Mouse (Mus musculus): ENCODE measurements around the gene Timm9. TPM values are rescaled to one million over a fixed set of nuclear protein-coding genes. Genes with fewer than 3 reads are reported as not detected.
"Not testable (repeated sequence)": the region's sequence is repeated elsewhere in the genome, so short reads cannot be mapped to it uniquely, and the experiment has no call there.

The Timm9 gene
- polyA plus RNA-seq, 1 experiment, result 8.4 TPM

DNA sequence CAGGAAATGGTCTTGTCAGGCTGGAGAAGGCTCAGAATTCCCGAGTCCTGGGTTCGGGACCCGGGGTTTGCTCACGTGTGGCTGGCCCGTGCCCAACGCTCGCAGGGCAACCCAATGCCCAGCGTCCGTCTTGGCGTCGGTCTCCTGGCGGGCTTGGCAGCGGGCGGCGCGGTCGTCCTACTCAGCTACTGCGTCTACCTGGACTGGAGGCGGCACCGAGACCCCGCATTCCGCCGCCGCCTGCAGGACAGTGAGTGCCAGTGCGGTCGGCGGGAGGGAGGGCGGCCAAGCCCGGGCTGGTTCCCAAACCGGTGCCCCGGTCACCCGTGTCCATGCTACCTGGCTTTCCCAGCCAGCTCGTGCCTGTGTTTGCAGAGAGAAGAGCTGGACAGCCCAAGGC lies 25.2 kb downstream of the Timm9 start, which contains the start of gene Tomm20l:
Gene Tomm20l, plus strand, starts transcription at position 98 of the 400 bp plus-strand sequence.
- no peak for TF ChIP-seq POLR2A (IDR thresholded peaks at IDR 0.05; ENCODE audit: low read depth, low read length)
- no peak for TF ChIP-seq CTCF (IDR thresholded peaks at IDR 0.05; ENCODE audit: extremely low read depth, insufficient read depth, insufficient read length, insufficient replicate concordance)
- DNase-seq (ENCODE audit: low read depth in 1 of 2, low spot score in 2 of 2), result no peak
- WGBS, result 39% methylated on average over 33 of the region's 33 CpGs

GRCm38 (mm10) chr12:71107216-71107771 lies 29.2 kb downstream of the Timm9 start:
- TF ChIP-seq CTCF (IDR thresholded peaks at IDR 0.05; ENCODE audit: extremely low read depth, insufficient read depth, insufficient read length, insufficient replicate concordance) (no peak), POLR2A (IDR thresholded peaks at IDR 0.05; ENCODE audit: low read depth, low read length) (no peak)
- Histone ChIP-seq H3K4me3 (ENCODE audit: extremely low read depth, insufficient read depth, insufficient read length) (no peak overlapping the region), H3K36me3 (ENCODE audit: control insufficient read depth, insufficient read depth, low read length) (no peaks in the 10 kb centered on the region), H3K4me1 (ENCODE audit: control insufficient read depth, insufficient read depth, insufficient read length) (0 out of 2 replicates have a peak, but pooled peaks cover 4% of the 10 kb centered on the region), H3K27me3 (ENCODE audit: control insufficient read depth, insufficient read depth, low read length) (no peaks in the 10 kb centered on the region), H3K27ac (ENCODE audit: insufficient read depth, low read length) (no peak overlapping the region)
- 86% methylated on average over 6 of the region's 6 CpGs for WGBS
- DNase-seq (ENCODE audit: low read depth in 1 of 2, low spot score in 2 of 2), result no peak

More for the DNA sequence above, 25.2 kb downstream of the Timm9 start, which contains the start of gene Tomm20l:
- Histone ChIP-seq H3K4me3 (ENCODE audit: extremely low read depth, insufficient read depth, insufficient read length) (no peak within 1 kb of the TSS; the same call in 1 of the 2 replicates), H3K27ac (ENCODE audit: insufficient read depth, low read length) (no peak within 1 kb of the TSS), H3K27me3 (ENCODE audit: control insufficient read depth, insufficient read depth, low read length) (no peaks in the 10 kb centered on the region), H3K4me1 (ENCODE audit: control insufficient read depth, insufficient read depth, insufficient read length) (peaks cover 12% of the 10 kb centered on the region; the same call in 1 of the 2 replicates), H3K36me3 (ENCODE audit: control insufficient read depth, insufficient read depth, low read length) (no peaks in the 10 kb centered on the region)

DNA sequence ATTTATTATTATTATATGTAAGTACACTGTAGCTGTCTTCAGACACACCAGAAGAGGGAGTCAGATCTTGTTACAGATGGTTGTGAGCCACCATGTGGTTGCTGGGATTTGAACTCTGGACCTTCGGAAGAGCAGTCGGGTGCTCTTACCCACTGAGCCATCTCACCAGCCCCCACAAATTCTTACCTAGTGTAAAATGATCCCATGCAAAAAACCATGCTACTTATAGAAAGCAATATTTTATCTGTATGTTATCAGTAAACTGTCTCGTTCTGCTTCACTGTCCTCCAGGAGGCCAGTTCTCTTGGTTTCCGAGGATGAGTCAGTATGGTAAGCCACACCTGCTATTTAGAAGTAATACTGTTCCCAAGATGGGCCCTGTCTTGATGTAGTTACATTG lies 32.2 kb downstream of the Timm9 start:
- not testable (repeated sequence) for H3K36me3 ChIP-seq (ENCODE audit: control insufficient read depth, insufficient read depth, low read length); DNase-seq (ENCODE audit: low read depth in 1 of 2, low spot score in 2 of 2); H3K27ac ChIP-seq (ENCODE audit: insufficient read depth, low read length); H3K4me3 ChIP-seq (ENCODE audit: extremely low read depth, insufficient read depth, insufficient read length); H3K4me1 ChIP-seq (ENCODE audit: control insufficient read depth, insufficient read depth, insufficient read length); H3K27me3 ChIP-seq (ENCODE audit: control insufficient read depth, insufficient read depth, low read length)
- 89% methylated on average over 4 of the region's 4 CpGs for WGBS

- H3K36me3 ChIP-seq (ENCODE audit: control insufficient read depth, insufficient read depth, low read length), result peaks cover 13% of the 10 kb centered on the region
- no peaks in the 10 kb centered on the region for H3K4me1 ChIP-seq (ENCODE audit: control insufficient read depth, insufficient read depth, insufficient read length)
- H3K27me3 ChIP-seq (ENCODE audit: control insufficient read depth, insufficient read depth, low read length), result no peaks in the 10 kb centered on the region
- TF ChIP-seq POLR2A (IDR thresholded peaks at IDR 0.05; ENCODE audit: low read depth, low read length) (no peak), CTCF (IDR thresholded peaks at IDR 0.05; ENCODE audit: extremely low read depth, insufficient read depth, insufficient read length, insufficient replicate concordance) (no peak)
- H3K4me3 ChIP-seq (ENCODE audit: extremely low read depth, insufficient read depth, insufficient read length), result no peak overlapping the region
- no peak overlapping the region for H3K27ac ChIP-seq (ENCODE audit: insufficient read depth, low read length)
- DNase-seq (ENCODE audit: low read depth in 1 of 2, low spot score in 2 of 2), result no peak
- WGBS, result 96% methylated on average over 8 of the region's 8 CpGs
Observed at GRCm38 (mm10) chr12:71086331-71086730, 50.2 kb downstream of the Timm9 start.

Other genes with a start within 250 kb of the Timm9 start
- gene Actr10, start 198.8 kb downstream of the Timm9 start, polyA plus RNA-seq (2012; rRNA removed), result 7.2 and 9.4 TPM in 2 replicates
- 9.9 and 11.0 TPM in 2 replicates for gene Psma3, start 162.1 kb downstream of the Timm9 start, polyA plus RNA-seq (2012; rRNA removed)
- 4.7 and 5.0 TPM in 2 replicates for gene Arid4a, start 120.7 kb downstream of the Timm9 start, polyA plus RNA-seq (2012; rRNA removed)
- gene Tomm20l, start 25.3 kb downstream of the Timm9 start, polyA plus RNA-seq (2012; rRNA removed), result not detected in 2 replicates
- 1.7 and 2.0 TPM in 2 replicates for gene 2700049A03Rik, start 164 bp upstream of the Timm9 start, polyA plus RNA-seq (2012; rRNA removed)
- 4.7 and 7.2 TPM in 2 replicates for gene Dact1, start 173.2 kb upstream of the Timm9 start, polyA plus RNA-seq (2012; rRNA removed)